ENCODE assay signal across 9 mouse cellular contexts in genomic region chr9:65201021-65201380, GRCm38 (mm10). TPM values are rescaled to one million over a fixed set of nuclear protein-coding genes. Genes with fewer than 3 reads are reported as not detected.
DNase-seq lines count a peak whose midpoint lies in the region; ATAC-seq lines count a peak whose summit lies in the region.
"Had no signal": no experiment of that assay in that cellular context is flagged by ENCODE, and none has a peak within 500 bp of the region (broad histone marks: within the 10 kb centered on the region; RNA-seq: fewer than 3 reads in every experiment).

No protein-coding gene starts in this region.

- peak overlapping the region; percentile 67 for H3K27ac ChIP-seq in heart, embryonic 16.5 days (ENCODE audit: low read length)
- peak overlapping the region; percentile 68 for H3K27ac ChIP-seq in midbrain, embryonic 12.5 days (replicated peaks)

- ATAC-seq in heart, embryonic 16.5 days (replicated peaks; ENCODE audit: extremely low read depth, insufficient read depth, low FRiP score) = no peak
- no peak for ATAC-seq in midbrain, embryonic 12.5 days (ENCODE audit: low FRiP score, low read depth)

- no peaks in the 10 kb centered on the region for H3K36me3 ChIP-seq in heart, embryonic 16.5 days (ENCODE audit: control insufficient read depth, insufficient read depth)
- no peaks in the 10 kb centered on the region for H3K36me3 ChIP-seq in midbrain, embryonic 12.5 days

- WGBS in heart, embryonic 16.5 days = 33% methylated on average over 3 of the region's 3 CpGs
- whole genome bisulfite sequencing in midbrain, embryonic 12.5 days = 48% methylated on average over 3 of the region's 3 CpGs

- H3K9ac ChIP-seq in heart, embryonic 16.5 days (ENCODE audit: low read length) = no peak overlapping the region; the same call in 1 of the 2 replicates
- no peak overlapping the region for H3K9ac ChIP-seq in midbrain, embryonic 12.5 days (replicated peaks)

- no peak overlapping the region for H3K4me2 ChIP-seq in heart, embryonic 16.5 days (ENCODE audit: low read depth, low read length)
- no peak overlapping the region for H3K4me2 ChIP-seq in midbrain, embryonic 12.5 days (replicated peaks)

- peaks cover 6% of the 10 kb centered on the region for H3K4me1 ChIP-seq in heart, embryonic 16.5 days (ENCODE audit: control insufficient read depth, insufficient read depth, low read length)
- peaks cover 12% of the 10 kb centered on the region; the same call in 1 of the 2 replicates for H3K4me1 ChIP-seq in midbrain, embryonic 12.5 days

- H3K9me3 ChIP-seq in heart, embryonic 16.5 days (replicated peaks; ENCODE audit: control insufficient read depth, low read length) = no peaks in the 10 kb centered on the region
- no peaks in the 10 kb centered on the region for H3K9me3 ChIP-seq in midbrain, embryonic 12.5 days

- no peak overlapping the region for H3K4me3 ChIP-seq in heart, embryonic 16.5 days (ENCODE audit: low read length)
- H3K4me3 ChIP-seq in midbrain, embryonic 12.5 days = no peak overlapping the region

- no peaks in the 10 kb centered on the region for H3K27me3 ChIP-seq in heart, embryonic 16.5 days (ENCODE audit: control insufficient read depth, insufficient read depth, low read length)
- no peaks in the 10 kb centered on the region for H3K27me3 ChIP-seq in midbrain, embryonic 12.5 days

- DNase-seq in heart, adult 11 months = no peak
- DNase-seq in MN1 (ENCODE audit: low spot score) = peak; percentile 79
- DNase-seq in forelimb bud, embryonic 11.5 days (ENCODE audit: low read depth, low spot score) = peak; percentile 52
- DNase-seq in spleen, postnatal 10 days (ENCODE audit: low spot score in 2 of 2) = no peak
- DNase-seq in cerebellum, postnatal 14 days = no peak
- DNase-seq in kidney, postnatal 4 days = no peak
- DNase-seq: kidney, adult 8-10 months had no signal

RNA-seq across cellular contexts. Expression of gene Parp16, which starts 5.8 kb away (rescaled TPM):
- 5.4 and 6.5 TPM in 2 replicates for polyA plus RNA-seq in heart, embryonic 16.5 days (2015; fragmentation: Nextera tagmentation; extraction: Ambion mirVana)
- polyA plus RNA-seq in midbrain, embryonic 12.5 days (2016; fragmentation: Nextera tagmentation; extraction: Ambion mirVana) = 5.6 and 6.5 TPM in 2 replicates

Comparison
In these comparisons a context has a peak if more than half of its experiments do, and no peak if none do; other contexts are left out.
1. DNase-seq: peak in MN1 (single experiment) and forelimb bud, embryonic 11.5 days (single experiment); none in heart, adult 11 months (single experiment), spleen, postnatal 10 days (0 of 2), cerebellum, postnatal 14 days (0 of 2) and kidney, postnatal 4 days (0 of 2).